ENCODE assay signal across 22 mouse cellular contexts in genomic region chr9:94378291-94378690, GRCm38 (mm10).
DNase-seq lines count a peak whose midpoint lies in the region; ATAC-seq and TF ChIP-seq lines count a peak whose summit lies in the region.
"Had no signal": no experiment of that assay in that cellular context is flagged by ENCODE, and none has a peak within 500 bp of the region (broad histone marks: within the 10 kb centered on the region; RNA-seq: fewer than 3 reads in every experiment).

No protein-coding gene starts in this region.

- peaks cover 4% of the 10 kb centered on the region; the same call in 1 of the 2 replicates for H3K4me1 ChIP-seq in liver, postnatal 0 days (ENCODE audit: insufficient read depth)
- no peaks in the 10 kb centered on the region for H3K4me1 ChIP-seq in liver, embryonic 12.5 days
- H3K4me1 ChIP-seq: heart, embryonic 10.5 days; liver, embryonic 13.5 days; stomach, embryonic 15.5 days had no signal

- no peak for TF ChIP-seq EP300 in liver, postnatal 0 days (IDR thresholded peaks at IDR 0.05; ENCODE audit: low read depth)

- H3K27me3 ChIP-seq in liver, postnatal 0 days (ENCODE audit: insufficient read depth, low read length): no peaks in the 10 kb centered on the region
- no peaks in the 10 kb centered on the region for H3K27me3 ChIP-seq in liver, embryonic 12.5 days (replicated peaks)
- H3K27me3 ChIP-seq: forebrain, embryonic 13.5 days; heart, embryonic 15.5 days; liver, embryonic 13.5 days; stomach, embryonic 15.5 days had no signal

- H3K9ac ChIP-seq in liver, postnatal 0 days (replicated peaks): no peak overlapping the region
- no peak overlapping the region for H3K9ac ChIP-seq in liver, embryonic 12.5 days
- H3K9ac ChIP-seq: forebrain, embryonic 13.5 days; heart, embryonic 15.5 days; liver, embryonic 13.5 days; stomach, embryonic 15.5 days had no signal

- no peaks in the 10 kb centered on the region for H3K36me3 ChIP-seq in liver, postnatal 0 days (replicated peaks; ENCODE audit: insufficient read depth, low read length)
- H3K36me3 ChIP-seq in liver, embryonic 12.5 days: no peaks in the 10 kb centered on the region
- H3K36me3 ChIP-seq: heart, embryonic 10.5 days; heart, embryonic 15.5 days; liver, embryonic 13.5 days; stomach, embryonic 15.5 days had no signal

- peak; percentile 45 for DNase-seq in cerebellum, adult 9-11 months
- no peak for DNase-seq in cerebellum, postnatal 4 days (ENCODE audit: low spot score in 2 of 2)
- DNase-seq in liver, postnatal 0 days: no peak
- DNase-seq in brain, adult 2 months (ENCODE audit: low read depth, low spot score): peak; percentile 49
- peak; percentile 42 to 44 for DNase-seq in cerebellum, postnatal 25 days
- no peak for DNase-seq in urinary bladder, adult 18-20 months (ENCODE audit: low spot score in 2 of 2)
- DNase-seq: adrenal gland, postnatal 14 days; gastrocnemius, postnatal 10 days; kidney, adult 8-10 months; layer of hippocampus, postnatal 36 days; liver, embryonic 13.5 days; lung, adult 2 months; right cerebral cortex, postnatal 25 days; thymus, postnatal 14 days had no signal

- no peak overlapping the region for H3K4me2 ChIP-seq in liver, postnatal 0 days (ENCODE audit: low read depth, low read length)
- no peak overlapping the region for H3K4me2 ChIP-seq in liver, embryonic 12.5 days
- H3K4me2 ChIP-seq: forebrain, embryonic 13.5 days; heart, embryonic 15.5 days; liver, embryonic 13.5 days; stomach, embryonic 15.5 days had no signal

- no peak for ATAC-seq in liver, postnatal 0 days
- ATAC-seq in liver, embryonic 12.5 days: no peak
- ATAC-seq: CD4-positive, CD25-positive, alpha-beta regulatory T cell, adult 4 months had no signal

- 73% methylated on average over 6 of the region's 6 CpGs for WGBS in liver, postnatal 0 days (ENCODE audit: insufficient replicate concordance)
- 71% methylated on average over 6 of the region's 6 CpGs for WGBS in liver, embryonic 12.5 days (ENCODE audit: insufficient replicate concordance)

- no peaks in the 10 kb centered on the region for H3K9me3 ChIP-seq in liver, postnatal 0 days (ENCODE audit: low read length)
- H3K9me3 ChIP-seq in liver, embryonic 12.5 days (replicated peaks): no peaks in the 10 kb centered on the region
- H3K9me3 ChIP-seq: forebrain, embryonic 13.5 days; heart, embryonic 10.5 days; heart, embryonic 15.5 days; liver, embryonic 13.5 days; stomach, embryonic 15.5 days had no signal

- no peak for TF ChIP-seq CTCF in liver, postnatal 0 days (IDR thresholded peaks at IDR 0.05; ENCODE audit: low read depth)

- H3K4me3 ChIP-seq in liver, postnatal 0 days (ENCODE audit: low read depth, low read length): no peak overlapping the region
- H3K4me3 ChIP-seq in liver, embryonic 12.5 days: no peak overlapping the region
- H3K4me3 ChIP-seq: erythroblast, embryonic 14.5 days; forebrain, embryonic 13.5 days; heart, embryonic 10.5 days; heart, embryonic 15.5 days; liver, embryonic 13.5 days; stomach, embryonic 15.5 days had no signal

- H3K27ac ChIP-seq in liver, postnatal 0 days (ENCODE audit: low read depth): peak overlapping the region; percentile 58
- no peak overlapping the region for H3K27ac ChIP-seq in liver, embryonic 12.5 days
- H3K27ac ChIP-seq: heart, embryonic 10.5 days; heart, embryonic 15.5 days; macrophage; stomach, embryonic 15.5 days had no signal

Comparison
In these comparisons a context has a peak if more than half of its experiments do, and no peak if none do; other contexts are left out.
1. DNase-seq: peak in cerebellum, adult 9-11 months (single experiment), brain, adult 2 months (single experiment) and cerebellum, postnatal 25 days (2 of 2); none in cerebellum, postnatal 4 days (0 of 2), liver, postnatal 0 days (single experiment) and urinary bladder, adult 18-20 months (0 of 2).